Mouse (Mus musculus): ENCODE data around the gene Fam208a. TPM values are rescaled to one million over a fixed set of nuclear protein-coding genes. Genes with fewer than 3 reads are reported as not detected.
A peak's percentile ranks its signal among the peaks of the same experiment; 100 is the strongest.

Gene Fam208a
- 30.4 and 30.7 TPM in 2 replicates for polyA plus RNA-seq (2012; rRNA removed)

- WGBS: 1% methylated on average over 43 of the region's 43 CpGs
- Histone ChIP-seq H3K27ac (ENCODE audit: insufficient read depth, low read length) (peak within 1 kb of the TSS; percentile 91), H3K4me1 (ENCODE audit: control insufficient read depth, insufficient read depth, low read length) (no peaks in the 10 kb centered on the region), H3K4me3 (replicated peaks; ENCODE audit: insufficient read depth, low read depth, low read length) (peak within 1 kb of the TSS; percentile 69), H3K27me3 (ENCODE audit: control insufficient read depth, insufficient read depth, low read length) (no peaks in the 10 kb centered on the region)
- peak; percentile 60; the same call in 1 of the 2 replicates for TF ChIP-seq POLR2A (IDR thresholded peaks at IDR 0.05; ENCODE audit: borderline replicate concordance, insufficient read depth, low read length)
- no peak for TF ChIP-seq CTCF (IDR thresholded peaks at IDR 0.05; ENCODE audit: borderline replicate concordance, insufficient read depth, low read depth, low read length)
- peak; percentile 94 to 95 for DNase-seq
Observed at GRCm38 (mm10) chr14:27428573-27428972, at the start of gene Fam208a. Gene Fam208a, plus strand, starts transcription at chr14:27428834.

- Histone ChIP-seq H3K4me1 (ENCODE audit: control insufficient read depth, insufficient read depth, low read length) (peaks cover 16% of the 10 kb centered on the region), H3K4me3 (replicated peaks; ENCODE audit: insufficient read depth, low read depth, low read length) (no peak overlapping the region), H3K27me3 (ENCODE audit: control insufficient read depth, insufficient read depth, low read length) (no peaks in the 10 kb centered on the region), H3K27ac (ENCODE audit: insufficient read depth, low read length) (no peak overlapping the region)
- no peak for DNase-seq
- no peak for TF ChIP-seq CTCF (IDR thresholded peaks at IDR 0.05; ENCODE audit: borderline replicate concordance, insufficient read depth, low read depth, low read length)
- TF ChIP-seq POLR2A (IDR thresholded peaks at IDR 0.05; ENCODE audit: borderline replicate concordance, insufficient read depth, low read length): no peak
- 71% methylated on average over 12 of the region's 12 CpGs for WGBS
Observed at GRCm38 (mm10) chr14:27379404-27379803, 49.2 kb upstream of the Fam208a start.

GRCm38 (mm10) chr14:27381459-27381858 is 47.2 kb upstream of the Fam208a start:
- TF ChIP-seq CTCF (IDR thresholded peaks at IDR 0.05; ENCODE audit: borderline replicate concordance, insufficient read depth, low read depth, low read length): no peak
- TF ChIP-seq POLR2A (IDR thresholded peaks at IDR 0.05; ENCODE audit: borderline replicate concordance, insufficient read depth, low read length): no peak
- DNase-seq: no peak
- no peak overlapping the region for H3K4me3 ChIP-seq (replicated peaks; ENCODE audit: insufficient read depth, low read depth, low read length)
- no peaks in the 10 kb centered on the region for H3K27me3 ChIP-seq (ENCODE audit: control insufficient read depth, insufficient read depth, low read length)
- no peak overlapping the region for H3K27ac ChIP-seq (ENCODE audit: insufficient read depth, low read length)
- WGBS: 86% methylated on average over 7 of the region's 7 CpGs
- peaks cover 11% of the 10 kb centered on the region for H3K4me1 ChIP-seq (ENCODE audit: control insufficient read depth, insufficient read depth, low read length)

GRCm38 (mm10) chr14:27383321-27383830 is 45.3 kb upstream of the Fam208a start:
- no peak for DNase-seq
- 87% methylated on average over 5 of the region's 5 CpGs for WGBS

GRCm38 (mm10) chr14:27384143-27384542 is 44.5 kb upstream of the Fam208a start:
- DNase-seq: no peak
- H3K4me1 ChIP-seq (ENCODE audit: control insufficient read depth, insufficient read depth, low read length): peaks cover 8% of the 10 kb centered on the region
- H3K27ac ChIP-seq (ENCODE audit: insufficient read depth, low read length): no peak overlapping the region
- TF ChIP-seq POLR2A (IDR thresholded peaks at IDR 0.05; ENCODE audit: borderline replicate concordance, insufficient read depth, low read length): no peak
- WGBS: 91% methylated on average over 4 of the region's 4 CpGs
- no peak overlapping the region for H3K4me3 ChIP-seq (replicated peaks; ENCODE audit: insufficient read depth, low read depth, low read length)
- H3K27me3 ChIP-seq (ENCODE audit: control insufficient read depth, insufficient read depth, low read length): no peaks in the 10 kb centered on the region

More at GRCm38 (mm10) chr14:27383321-27383830, 45.3 kb upstream of the Fam208a start:
- TF ChIP-seq CTCF (IDR thresholded peaks at IDR 0.05; ENCODE audit: borderline replicate concordance, insufficient read depth, low read depth, low read length) (no peak), POLR2A (IDR thresholded peaks at IDR 0.05; ENCODE audit: borderline replicate concordance, insufficient read depth, low read length) (no peak)
- Histone ChIP-seq H3K4me1 (ENCODE audit: control insufficient read depth, insufficient read depth, low read length) (peaks cover 11% of the 10 kb centered on the region), H3K27ac (ENCODE audit: insufficient read depth, low read length) (no peak overlapping the region), H3K4me3 (replicated peaks; ENCODE audit: insufficient read depth, low read depth, low read length) (no peak overlapping the region), H3K27me3 (ENCODE audit: control insufficient read depth, insufficient read depth, low read length) (no peaks in the 10 kb centered on the region)

GRCm38 (mm10) chr14:27388616-27389015 is 40.0 kb upstream of the Fam208a start:
- H3K27ac ChIP-seq (ENCODE audit: insufficient read depth, low read length): no peak overlapping the region
- no peak for DNase-seq

GRCm38 (mm10) chr14:27389722-27390121 is 38.9 kb upstream of the Fam208a start:
- H3K4me1 ChIP-seq (ENCODE audit: control insufficient read depth, insufficient read depth, low read length): no peaks in the 10 kb centered on the region
- no peak overlapping the region for H3K27ac ChIP-seq (ENCODE audit: insufficient read depth, low read length)
- no peak for DNase-seq
- no peak overlapping the region for H3K4me3 ChIP-seq (replicated peaks; ENCODE audit: insufficient read depth, low read depth, low read length)
- WGBS: 43% methylated on average over 2 of the region's 2 CpGs
- H3K27me3 ChIP-seq (ENCODE audit: control insufficient read depth, insufficient read depth, low read length): no peaks in the 10 kb centered on the region
- TF ChIP-seq CTCF (IDR thresholded peaks at IDR 0.05; ENCODE audit: borderline replicate concordance, insufficient read depth, low read depth, low read length) (no peak), POLR2A (IDR thresholded peaks at IDR 0.05; ENCODE audit: borderline replicate concordance, insufficient read depth, low read length) (no peak)

More at GRCm38 (mm10) chr14:27388616-27389015, 40.0 kb upstream of the Fam208a start:
- H3K27me3 ChIP-seq (ENCODE audit: control insufficient read depth, insufficient read depth, low read length): no peaks in the 10 kb centered on the region
- no peaks in the 10 kb centered on the region for H3K4me1 ChIP-seq (ENCODE audit: control insufficient read depth, insufficient read depth, low read length)
- no peak overlapping the region for H3K4me3 ChIP-seq (replicated peaks; ENCODE audit: insufficient read depth, low read depth, low read length)
- TF ChIP-seq CTCF (IDR thresholded peaks at IDR 0.05; ENCODE audit: borderline replicate concordance, insufficient read depth, low read depth, low read length): no peak
- no peak for TF ChIP-seq POLR2A (IDR thresholded peaks at IDR 0.05; ENCODE audit: borderline replicate concordance, insufficient read depth, low read length)

- WGBS: 46% methylated on average over 7 of the region's 7 CpGs
- DNase-seq: no peak
- Histone ChIP-seq H3K4me1 (ENCODE audit: control insufficient read depth, insufficient read depth, low read length) (no peaks in the 10 kb centered on the region), H3K27ac (ENCODE audit: insufficient read depth, low read length) (no peak overlapping the region), H3K27me3 (ENCODE audit: control insufficient read depth, insufficient read depth, low read length) (no peaks in the 10 kb centered on the region), H3K4me3 (replicated peaks; ENCODE audit: insufficient read depth, low read depth, low read length) (no peak overlapping the region)
- TF ChIP-seq POLR2A (IDR thresholded peaks at IDR 0.05; ENCODE audit: borderline replicate concordance, insufficient read depth, low read length): no peak
- no peak for TF ChIP-seq CTCF (IDR thresholded peaks at IDR 0.05; ENCODE audit: borderline replicate concordance, insufficient read depth, low read depth, low read length)
Observed at GRCm38 (mm10) chr14:27390663-27391062, 38.0 kb upstream of the Fam208a start.
